Mouse (Mus musculus) regulatory T cell (primary cell): Measurements from ENCODE around the gene Slc36a3.
"Not testable (repeated sequence)": the region's sequence is repeated elsewhere in the genome, so short reads cannot be mapped to it uniquely, and the experiment has no call there.

ENCODE experiments used
- in situ Hi-C: fragments of 300-600 bp; cut with MboI, MseI; formaldehyde crosslinking; loops from one replicate; pipeline ENCODE4 v1.15.1; 2025; ENCODE audit warnings: high pct_unique_total_duplicates

Gene Slc36a3

GRCm38 (mm10) chr11:55109521-55110300, 41.8 kb downstream of the Slc36a3 start:
- in situ Hi-C loops, result no loop called here

GRCm38 (mm10) chr11:55106636-55107035, 44.9 kb downstream of the Slc36a3 start:
- in situ Hi-C loops, result no loop called here

- in situ Hi-C loops, result no loop called here
Observed at GRCm38 (mm10) chr11:55105389-55105788, 46.1 kb downstream of the Slc36a3 start.

- in situ Hi-C loops, result no loop called here
Observed at GRCm38 (mm10) chr11:55103229-55103628, 48.3 kb downstream of the Slc36a3 start.

- in situ Hi-C loops, result no loop called here
Observed at GRCm38 (mm10) chr11:55102015-55102414, 49.5 kb downstream of the Slc36a3 start.

GRCm38 (mm10) chr11:55099868-55100267, 51.6 kb downstream of the Slc36a3 start:
- in situ Hi-C loops, result no loop called here

- in situ Hi-C loops, result no loop called here
Observed at GRCm38 (mm10) chr11:55099019-55099771, 52.3 kb downstream of the Slc36a3 start.

GRCm38 (mm10) chr11:55098189-55098915, 53.2 kb downstream of the Slc36a3 start:
- in situ Hi-C loops, result no loop called here

- in situ Hi-C loops, result no loop called here
Observed at GRCm38 (mm10) chr11:55097463-55098188, 53.9 kb downstream of the Slc36a3 start, which contains the start of gene Gm2a. TSS of gene Gm2a (plus strand) at chr11:55098115.

- in situ Hi-C loops, result no loop called here
Observed at GRCm38 (mm10) chr11:55096731-55097462, 54.6 kb downstream of the Slc36a3 start.

- in situ Hi-C loops, result not testable (repeated sequence)
Observed at GRCm38 (mm10) chr11:55096296-55096695, 55.2 kb downstream of the Slc36a3 start.

- in situ Hi-C loops, result no loop called here
Observed at GRCm38 (mm10) chr11:55093096-55093495, 58.4 kb downstream of the Slc36a3 start.

- in situ Hi-C loops, result loop anchor here (10.0 kb wide), 1 partner anchor 295 kb away; no protein-coding TSS in a partner anchor
Observed at GRCm38 (mm10) chr11:55089892-55090291, 61.6 kb downstream of the Slc36a3 start.

- in situ Hi-C loops, result loop anchor here (10.0 kb wide), 1 partner anchor 298 kb away; no protein-coding TSS in a partner anchor
Observed at GRCm38 (mm10) chr11:55087006-55087405, 64.5 kb downstream of the Slc36a3 start.

- in situ Hi-C loops, result loop anchor here (10.0 kb wide), 1 partner anchor 299 kb away; no protein-coding TSS in a partner anchor
Observed at GRCm38 (mm10) chr11:55085396-55085795, 66.1 kb downstream of the Slc36a3 start.

- in situ Hi-C loops, result loop anchor here (10.0 kb wide), 1 partner anchor 300 kb away; no protein-coding TSS in a partner anchor
Observed at GRCm38 (mm10) chr11:55084629-55085028, 66.9 kb downstream of the Slc36a3 start.

GRCm38 (mm10) chr11:55081206-55081605, 70.3 kb downstream of the Slc36a3 start:
- in situ Hi-C loops, result loop anchor here (10.0 kb wide), 1 partner anchor 304 kb away; no protein-coding TSS in a partner anchor

- in situ Hi-C loops, result no loop called here
Observed at GRCm38 (mm10) chr11:55079180-55079579, 72.3 kb downstream of the Slc36a3 start.

GRCm38 (mm10) chr11:55078502-55078901, 73.0 kb downstream of the Slc36a3 start:
- in situ Hi-C loops, result no loop called here
